Mouse (Mus musculus) heart, postnatal 25 days (tissue): Measurements from ENCODE around the gene S100b. TPM values are rescaled to one million over a fixed set of nuclear protein-coding genes. Genes with fewer than 3 reads are reported as not detected.
A peak's percentile ranks its signal among the peaks of the same experiment; 100 is the strongest.

Experiments
- DNase-seq: peaks from one replicate; pipeline ENCODE4 v3.0.0; 2022; ENCODE audit warnings: low spot score
- intact Hi-C: fragments of 180-260 bp; cut with DNase I; formaldehyde crosslinking; loops from one replicate; pipeline ENCODE4 v1.15.1; 2025
- total RNA-seq, 2 experiments: library from RNA; stranded (reverse); gene quantifications; 2 replicates each; pipeline ENCODE4 v1.2.3; 2021

Gene S100b
- 1 to 10 TPM; 1.5 to 1.6 TPM for total RNA-seq

- intact Hi-C loops = no loop called here
- no peak for DNase-seq
Measured at GRCm38 (mm10) chr10:76253536-76253935, at the start of gene S100b. S100b (plus strand) TSS chr10:76253853.

- intact Hi-C loops = no loop called here
- DNase-seq = no peak
Measured at GRCm38 (mm10) chr10:76207262-76207796, 46.3 kb upstream of the S100b start.

GRCm38 (mm10) chr10:76209241-76209640, 44.4 kb upstream of the S100b start:
- intact Hi-C loops = no loop called here
- no peak for DNase-seq

DNA sequence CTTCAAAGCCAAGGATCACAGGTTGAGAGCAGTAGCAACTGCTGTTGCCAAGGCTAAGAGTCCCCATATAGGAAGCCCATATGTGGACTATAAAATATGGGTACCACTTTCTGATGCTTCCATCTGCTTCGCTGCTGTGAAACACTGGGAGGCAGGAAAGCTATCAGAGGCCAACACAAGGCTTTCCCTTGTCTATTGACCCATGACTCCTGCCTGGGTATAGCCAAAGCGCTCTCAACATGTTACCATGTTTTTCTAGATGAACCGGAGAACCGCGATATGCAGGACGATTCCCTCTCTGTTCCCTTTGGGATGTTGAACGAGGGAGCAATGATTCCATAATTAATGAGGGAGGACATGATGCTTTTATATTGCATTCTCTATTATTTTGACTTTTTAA, 42.8 kb upstream of the S100b start:
- no peak for DNase-seq
- intact Hi-C loops = no loop called here

GRCm38 (mm10) chr10:76212121-76212520, 41.5 kb upstream of the S100b start:
- intact Hi-C loops = no loop called here
- DNase-seq = no peak

GRCm38 (mm10) chr10:76214161-76214560, 39.5 kb upstream of the S100b start:
- intact Hi-C loops = no loop called here
- DNase-seq = no peak

GRCm38 (mm10) chr10:76217056-76217455, 36.6 kb upstream of the S100b start:
- intact Hi-C loops = no loop called here

DNA sequence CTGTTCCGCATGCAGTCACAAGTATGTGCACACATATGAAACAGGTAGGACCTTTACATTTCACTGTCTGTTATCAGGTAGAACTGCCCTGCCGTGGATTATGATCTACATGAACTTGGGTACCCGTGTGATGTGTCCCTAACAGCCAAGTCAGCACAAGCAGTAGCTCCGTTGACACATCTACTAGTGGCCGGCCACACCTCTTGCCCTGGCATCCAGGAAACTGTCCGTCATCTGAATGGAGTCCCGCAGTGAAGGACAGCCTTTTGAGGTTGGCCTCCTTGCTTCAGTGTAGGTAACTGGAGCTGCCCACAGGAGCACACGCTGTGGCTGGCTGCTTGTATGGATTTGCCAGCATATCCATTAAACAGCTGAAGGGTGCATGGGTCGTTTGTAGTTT, 35.4 kb upstream of the S100b start:
- intact Hi-C loops = no loop called here
- no peak for DNase-seq

More at GRCm38 (mm10) chr10:76217056-76217455, 36.6 kb upstream of the S100b start:
- no peak for DNase-seq

GRCm38 (mm10) chr10:76225944-76226343, 27.7 kb upstream of the S100b start:
- DNase-seq = no peak
- intact Hi-C loops = no loop called here

GRCm38 (mm10) chr10:76229627-76230026, 24.0 kb upstream of the S100b start:
- intact Hi-C loops = no loop called here
- DNase-seq = no peak

DNA sequence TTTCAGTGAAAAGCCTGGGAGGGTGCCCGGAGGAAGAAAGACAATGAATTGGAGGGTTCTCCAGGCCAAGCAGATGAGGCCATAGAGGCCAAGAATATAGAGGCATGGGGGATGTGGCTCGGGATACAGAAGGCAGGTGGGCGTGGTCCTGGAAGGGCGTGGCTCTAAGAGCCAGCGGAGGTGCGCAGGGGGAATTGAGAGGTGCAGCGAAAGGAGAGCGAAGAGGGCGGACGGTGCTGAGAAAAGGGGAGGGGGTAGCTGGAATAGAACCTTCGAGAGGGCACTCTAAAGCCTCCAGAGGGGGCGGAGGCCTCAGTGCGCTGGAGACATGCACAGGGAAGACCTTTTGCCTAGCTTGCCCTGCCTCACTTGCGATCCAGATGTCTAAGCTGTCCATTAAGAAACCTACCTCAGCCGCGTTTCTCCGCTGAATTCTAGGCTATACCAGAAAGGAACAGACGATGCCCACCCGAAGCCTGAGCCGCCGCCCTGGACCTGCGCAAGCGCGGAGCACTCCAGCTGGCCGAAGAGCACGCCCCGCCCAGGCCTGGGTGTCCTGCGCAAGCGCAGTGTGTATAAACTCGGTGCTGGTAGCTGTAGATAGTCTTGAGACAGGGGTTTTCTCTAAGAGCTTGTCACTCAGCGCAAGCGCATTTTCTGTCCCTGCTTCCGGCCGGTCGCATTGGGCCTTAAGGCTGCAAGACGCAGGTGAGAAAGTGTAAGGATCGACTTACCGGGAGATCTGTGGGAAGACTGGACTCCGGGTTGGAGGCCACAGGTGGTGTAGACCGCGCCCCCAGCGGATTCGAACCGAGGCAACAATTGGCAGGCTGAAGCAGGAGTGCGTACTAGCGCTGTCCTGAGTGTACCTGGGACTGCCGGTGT, 16.1 kb upstream of the S100b start, which contains the start of gene Prmt2:
Prmt2 (minus strand) TSS at position 525 of the 885 bp plus-strand sequence.
- DNase-seq = peak; percentile 84
- intact Hi-C loops = loop anchor here (2.0 kb wide), 1 partner anchor 21 kb away; no protein-coding TSS in a partner anchor

DNA sequence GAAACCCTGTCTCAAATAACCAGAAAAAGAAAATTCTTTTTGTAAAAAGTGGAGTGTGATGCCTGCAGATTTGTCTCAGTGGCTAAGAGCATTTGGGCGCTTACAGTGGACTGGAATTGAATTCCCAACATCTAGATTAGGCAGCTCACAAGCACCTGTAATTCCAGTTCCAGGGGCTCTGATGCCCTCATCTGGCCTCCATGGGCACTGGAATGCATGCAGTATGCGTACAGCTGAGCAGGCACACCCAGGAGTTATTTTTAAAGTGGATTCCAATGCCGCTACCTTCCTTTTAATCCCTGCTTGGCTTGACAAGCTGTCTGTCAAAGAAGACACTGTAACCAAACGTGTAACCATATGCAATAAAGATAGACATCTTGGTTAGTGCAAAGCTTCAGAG, 14.3 kb upstream of the S100b start:
- no peak for DNase-seq
- intact Hi-C loops = loop anchor here (2.0 kb wide), 1 partner anchor 19 kb away; no protein-coding TSS in a partner anchor

DNA sequence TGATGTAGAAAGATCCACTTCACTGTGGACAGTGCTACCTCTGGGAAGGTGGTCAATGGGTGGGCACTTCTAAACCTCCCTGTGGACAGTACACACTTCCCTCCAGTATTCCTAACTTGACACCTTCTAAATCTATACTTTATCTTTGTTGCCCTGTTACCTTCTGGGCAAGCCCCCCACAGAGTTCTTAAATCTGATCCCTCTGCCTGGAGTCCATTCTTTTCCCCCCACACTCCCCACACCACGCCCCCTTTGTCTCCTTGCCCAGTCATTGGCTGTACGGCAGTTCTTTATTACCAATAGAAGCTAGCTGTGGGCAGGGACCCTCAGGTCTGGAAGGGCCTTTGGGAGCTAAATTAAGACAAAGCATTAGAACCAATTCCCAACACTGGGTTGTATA, 8.5 kb upstream of the S100b start:
- intact Hi-C loops = no loop called here
- no peak for DNase-seq

DNA sequence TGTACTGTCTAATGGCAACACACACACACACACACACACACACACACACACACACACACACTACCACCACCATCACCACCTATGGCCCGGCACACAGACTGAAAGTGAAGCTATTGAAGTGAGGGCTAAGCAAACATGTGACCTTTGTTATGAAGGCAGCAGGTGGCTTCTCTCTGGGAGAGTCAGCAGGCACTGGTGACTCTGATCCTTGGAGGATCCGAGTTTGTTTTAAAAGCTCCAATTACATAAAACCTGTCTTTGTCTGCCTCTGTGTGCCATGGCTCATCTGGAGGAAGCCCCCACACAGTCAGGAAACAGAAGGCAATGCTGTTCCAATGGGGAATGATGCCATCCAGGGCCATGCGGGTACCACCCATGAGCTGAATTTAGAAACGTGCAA, 7.1 kb upstream of the S100b start:
- no peak for DNase-seq
- intact Hi-C loops = no loop called here

- no peak for DNase-seq
- intact Hi-C loops = no loop called here
Measured at GRCm38 (mm10) chr10:76247960-76248646, 5.5 kb upstream of the S100b start.

GRCm38 (mm10) chr10:76248647-76248968, 5.0 kb upstream of the S100b start:
- DNase-seq = no peak
- intact Hi-C loops = no loop called here

GRCm38 (mm10) chr10:76250870-76251269, 2.8 kb upstream of the S100b start:
- DNase-seq = no peak
- intact Hi-C loops = no loop called here

- DNase-seq = no peak
- intact Hi-C loops = no loop called here
Measured at GRCm38 (mm10) chr10:76253079-76253478, 574 bp upstream of the S100b start.

DNA sequence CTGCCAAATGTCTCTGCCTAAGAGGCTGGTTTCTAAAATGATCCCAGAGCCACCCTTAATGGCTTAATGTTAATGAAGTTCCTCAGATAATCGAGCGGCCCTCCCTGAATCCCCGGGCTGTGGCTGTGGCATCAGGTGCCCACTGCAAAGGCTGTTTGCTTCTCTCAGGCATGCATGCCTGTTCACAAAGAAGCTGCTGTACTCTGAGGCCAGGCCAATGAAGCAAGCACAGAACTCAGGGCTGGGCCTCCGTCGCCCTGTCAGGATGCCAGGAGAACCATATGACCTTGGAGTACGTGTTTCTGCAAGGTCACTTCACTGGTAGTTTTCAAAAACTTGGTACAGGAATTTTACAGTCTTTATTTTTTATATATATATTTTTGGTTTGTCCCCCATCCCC, 2.0 kb downstream of the S100b start:
- intact Hi-C loops = no loop called here
- DNase-seq = no peak

- intact Hi-C loops = no loop called here
- DNase-seq = no peak
Measured at GRCm38 (mm10) chr10:76257231-76257630, 3.6 kb downstream of the S100b start.
